Mouse (Mus musculus) G1E (cell line): Measurements from ENCODE around the gene Gabpb2. TPM values are rescaled to one million over a fixed set of nuclear protein-coding genes. Genes with fewer than 3 reads are reported as not detected.

Experiments used
- ATAC-seq: 2 replicates; pipeline ENCODE4 v1.8.0; 2016; ENCODE audit warnings: mild to moderate bottlenecking; ENCODE audit not compliant: insufficient number of reproducible peaks, poor library complexity, low FRiP score, severe bottlenecking; ENCODE audit errors: extremely low read depth
- DNase-seq: peaks from one replicate; pipeline ENCODE4 v3.0.0; 2012; ENCODE audit warnings: low spot score
- H3K27me3 ChIP-seq: 2 replicates; pipeline ENCODE4 v1.6.1; 2012; ENCODE audit warnings: mild to moderate bottlenecking, low read length, inconsistent platforms; ENCODE audit not compliant: insufficient read depth
- H3K36me3 ChIP-seq: replicated peaks from 2 replicates; pipeline ENCODE3; 2012; ENCODE audit warnings: mild to moderate bottlenecking, inconsistent platforms
- H3K4me1 ChIP-seq: 2 replicates; pipeline ENCODE4 v1.6.1; 2012; ENCODE audit warnings: low read depth, low read length, inconsistent platforms, mixed read lengths; ENCODE audit not compliant: insufficient read depth
- H3K4me3 ChIP-seq: 2 replicates; pipeline ENCODE4 v1.5.1; 2012; ENCODE audit warnings: low read depth, mild to moderate bottlenecking, inconsistent platforms, low read length, moderate library complexity, mixed read lengths
- H3K9me3 ChIP-seq: replicated peaks from 2 replicates; pipeline ENCODE4 v1.6.1; 2012; ENCODE audit warnings: inconsistent platforms
- CTCF ChIP-seq: IDR thresholded peaks from 2 replicates; pipeline ENCODE4 v1.5.1; 2012; ENCODE audit warnings: low read depth, low read length, inconsistent platforms, mixed read lengths
- GATA1 ChIP-seq: IDR thresholded peaks from 2 replicates; pipeline ENCODE4 v1.6.1; 2012; ENCODE audit warnings: borderline replicate concordance, low read length, inconsistent platforms, mixed read lengths
- GATA2 ChIP-seq: IDR thresholded peaks from 2 replicates; pipeline ENCODE4 v1.6.1; 2012; ENCODE audit warnings: low read depth, low read length, inconsistent platforms, borderline replicate concordance
- POLR2AphosphoS5 ChIP-seq: IDR thresholded peaks from 2 replicates; pipeline ENCODE4 v1.6.1; 2012; ENCODE audit warnings: low read depth, low read length, inconsistent platforms; ENCODE audit not compliant: insufficient replicate concordance
- TAL1 ChIP-seq: conservative IDR thresholded peaks from 2 replicates; pipeline ENCODE4 v1.6.1; 2012; ENCODE audit warnings: low read depth, low read length, inconsistent platforms, mixed read lengths
- polyA plus RNA-seq: library from polyadenylated mRNA; stranded (reverse); fragments of >175 nt; gene quantifications from 2 replicates; pipeline ENCODE4 v1.2.3, GENCODE M21; 2012
- total RNA-seq, 2 experiments: library from RNA; stranded (forward) in 1 of 2; stranded (reverse) in 1 of 2; fragments of 200-1000 nt in 1 of 2; fragments of >200 nt in 1 of 2; fragmentation: Nextera tagmentation in 1 of 2; gene quantifications; 2 replicates each; pipeline ENCODE4 v1.2.3; 2014 to 2017

Gene Gabpb2
- total and polyA plus RNA-seq, 3 experiments = 6.2 to 110 (median 62.8) TPM

DNA sequence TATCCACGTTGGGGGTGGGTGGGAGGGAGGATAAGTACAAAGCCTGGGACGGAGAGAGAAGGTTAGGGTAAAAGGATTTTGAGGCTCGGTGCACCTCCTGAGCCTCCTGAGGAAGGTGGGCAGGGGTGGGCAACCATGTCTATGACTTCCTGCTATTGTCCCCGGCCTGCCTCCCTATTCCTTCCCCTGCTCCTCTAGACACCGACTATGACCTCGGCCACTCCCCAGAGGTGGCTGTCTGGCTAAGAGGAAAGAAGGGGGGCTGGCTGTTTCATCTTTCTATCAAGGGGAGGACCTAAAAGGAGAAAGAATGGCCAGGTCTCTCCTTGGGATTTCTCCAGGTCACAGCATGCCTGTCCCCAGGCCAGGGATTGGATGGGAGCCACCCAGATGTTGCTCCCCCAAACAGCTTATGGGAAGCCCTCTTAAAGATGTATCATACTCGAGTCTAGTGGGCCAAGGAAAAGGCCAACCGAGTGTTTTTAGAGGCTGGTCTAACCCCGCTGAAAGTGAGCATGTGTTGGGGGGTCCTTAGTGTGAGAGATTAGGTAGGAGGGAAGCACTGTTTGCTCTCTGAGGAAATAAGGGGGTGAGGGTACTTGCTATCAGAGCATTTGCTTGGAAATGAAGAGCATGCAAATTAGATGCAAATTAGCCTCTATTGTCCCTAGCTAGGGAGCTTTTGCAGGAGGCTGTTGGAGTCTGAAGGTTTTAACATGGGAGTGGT, 55.9 kb downstream of the Gabpb2 start:
- ATAC-seq (no peak), DNase-seq (no peak)
- no peak for TF ChIP-seq GATA1
- TF ChIP-seq TAL1 = no peak
- TF ChIP-seq CTCF = no peak
- no peak for TF ChIP-seq GATA2
- TF ChIP-seq POLR2AphosphoS5 = no peak
- peaks cover 45% of the 10 kb centered on the region for H3K4me1 ChIP-seq
- H3K36me3 ChIP-seq = no peaks in the 10 kb centered on the region
- H3K27me3 ChIP-seq = peaks cover 56% of the 10 kb centered on the region
- no peaks in the 10 kb centered on the region for H3K9me3 ChIP-seq
- no peak overlapping the region; the same call in 1 of the 2 replicates for H3K4me3 ChIP-seq

DNA sequence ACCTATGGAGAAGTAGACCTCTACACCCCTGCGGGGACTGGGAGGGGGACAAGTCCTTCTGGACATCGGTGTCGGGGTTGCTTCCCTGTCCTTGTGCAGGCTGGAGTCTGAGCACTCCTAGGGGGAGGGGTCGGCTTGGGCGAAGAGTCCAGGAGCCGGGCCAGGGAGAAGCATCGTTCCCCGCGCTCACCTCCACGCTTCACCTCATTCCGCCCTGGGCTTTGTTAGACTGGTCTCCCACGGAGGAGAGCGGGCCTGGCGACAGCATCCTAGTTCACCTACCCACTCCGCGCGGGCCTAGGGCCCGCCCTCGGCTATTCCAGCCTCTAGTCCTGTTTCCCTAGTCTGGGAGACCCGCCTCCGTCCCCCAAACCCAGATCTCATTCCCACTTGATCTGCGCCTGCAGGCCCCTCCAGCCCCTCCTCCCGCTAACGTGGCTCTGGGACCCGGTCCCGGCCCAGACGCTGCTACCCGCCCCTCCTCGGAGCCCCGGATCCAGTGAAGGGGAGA, 56.6 kb downstream of the Gabpb2 start:
- no peak for DNase-seq
- no peaks in the 10 kb centered on the region for H3K36me3 ChIP-seq
- H3K9me3 ChIP-seq = no peaks in the 10 kb centered on the region
- TF ChIP-seq CTCF (no peak), TAL1 (no peak), GATA2 (no peak), POLR2AphosphoS5 (no peak), GATA1 (no peak)
- H3K4me3 ChIP-seq = peak overlapping the region; percentile 74; the same call in 1 of the 2 replicates
- peaks cover 55% of the 10 kb centered on the region for H3K27me3 ChIP-seq
- ATAC-seq = no peak
- peaks cover 45% of the 10 kb centered on the region for H3K4me1 ChIP-seq

DNA sequence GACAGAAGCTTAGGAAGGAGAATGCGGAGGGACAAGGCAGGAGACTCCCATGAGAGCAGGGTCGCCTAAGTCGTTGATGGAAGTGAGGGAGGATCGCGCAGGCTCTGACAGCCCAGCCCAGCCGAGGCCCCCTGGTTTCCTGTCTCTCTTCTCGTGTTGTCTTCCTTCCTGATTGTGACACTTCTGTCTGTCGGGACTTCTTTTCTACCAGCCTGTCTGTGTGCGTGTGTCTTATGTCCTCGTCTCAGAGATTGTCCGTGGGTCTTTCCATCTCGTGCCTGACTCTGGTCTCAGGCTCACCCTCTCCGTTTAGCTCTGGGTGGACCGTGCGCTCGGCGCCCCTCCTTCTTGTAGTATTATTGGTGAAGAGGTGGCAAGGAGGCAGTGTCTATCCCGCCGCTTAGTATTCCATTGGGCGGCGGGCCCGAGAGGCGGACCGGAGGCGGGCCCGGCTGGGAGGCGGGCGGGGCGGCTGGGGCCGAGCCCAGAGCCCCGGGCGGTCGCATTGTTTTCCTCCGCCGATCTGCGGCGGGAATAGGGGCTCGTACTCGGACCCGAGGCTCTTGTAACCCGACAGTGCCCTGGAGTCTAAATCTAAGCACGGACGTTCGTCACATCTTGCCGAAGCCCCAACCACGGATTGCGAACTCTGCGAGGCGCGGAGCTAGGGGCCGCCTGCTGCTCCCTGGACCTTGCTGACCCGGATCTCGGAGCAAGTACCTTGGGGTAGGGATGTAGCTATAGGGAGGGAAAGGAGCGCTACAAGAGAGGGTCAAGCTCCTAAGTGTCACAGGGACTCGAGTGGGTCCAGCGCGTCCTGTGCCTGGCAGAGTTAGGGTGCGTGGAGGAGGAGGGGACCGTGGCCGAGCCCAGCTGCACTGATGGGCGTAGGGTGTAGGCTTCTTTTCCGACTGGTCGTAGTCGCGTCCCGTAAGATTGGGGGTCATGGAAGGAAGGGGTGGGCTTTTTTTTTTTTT, 57.4 kb downstream of the Gabpb2 start, which contains the start of gene Sema6c:
Sema6c (plus strand) TSS at position 471 of the 977 bp plus-strand sequence.
- peak; percentile 100 for DNase-seq
- H3K4me3 ChIP-seq = peak within 1 kb of the TSS; percentile 74
- no peaks in the 10 kb centered on the region for H3K36me3 ChIP-seq
- TF ChIP-seq TAL1 (no peak), POLR2AphosphoS5 (no peak), CTCF (no peak), GATA1 (no peak), GATA2 (no peak)
- ATAC-seq = peak; percentile 99
- no peaks in the 10 kb centered on the region for H3K9me3 ChIP-seq
- peaks cover 45% of the 10 kb centered on the region for H3K4me1 ChIP-seq
- peaks cover 51% of the 10 kb centered on the region for H3K27me3 ChIP-seq

DNA sequence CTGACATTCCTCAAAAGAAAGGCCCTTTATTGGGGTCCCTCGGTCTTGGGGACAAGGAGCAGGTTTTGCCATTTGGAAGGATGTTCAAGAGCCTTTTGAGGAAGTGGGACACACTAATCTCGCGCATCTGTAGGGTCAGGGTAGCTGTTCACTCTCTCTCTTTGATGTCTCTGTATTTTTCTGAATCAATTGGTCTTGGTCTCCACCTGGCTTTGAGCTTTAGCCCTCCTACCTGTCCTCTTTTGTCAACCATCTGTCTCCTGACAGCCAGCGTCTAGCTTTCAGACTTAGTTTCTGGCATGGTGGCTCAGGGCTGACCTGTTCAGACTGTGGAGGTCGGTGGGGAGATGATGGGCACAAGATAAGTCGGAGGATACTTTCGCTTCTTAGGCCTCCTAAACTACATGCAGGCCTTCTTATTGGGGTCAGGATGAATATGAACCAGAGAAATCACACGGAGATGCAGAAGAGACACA, 58.2 kb downstream of the Gabpb2 start:
- TF ChIP-seq TAL1 = no peak
- TF ChIP-seq GATA2 = no peak
- TF ChIP-seq CTCF = no peak
- TF ChIP-seq GATA1 = no peak
- Histone ChIP-seq H3K9me3 (no peaks in the 10 kb centered on the region), H3K27me3 (peaks cover 54% of the 10 kb centered on the region), H3K36me3 (no peaks in the 10 kb centered on the region), H3K4me3 (peak overlapping the region; percentile 74), H3K4me1 (peaks cover 38% of the 10 kb centered on the region)
- no peak for DNase-seq
- ATAC-seq = no peak

DNA sequence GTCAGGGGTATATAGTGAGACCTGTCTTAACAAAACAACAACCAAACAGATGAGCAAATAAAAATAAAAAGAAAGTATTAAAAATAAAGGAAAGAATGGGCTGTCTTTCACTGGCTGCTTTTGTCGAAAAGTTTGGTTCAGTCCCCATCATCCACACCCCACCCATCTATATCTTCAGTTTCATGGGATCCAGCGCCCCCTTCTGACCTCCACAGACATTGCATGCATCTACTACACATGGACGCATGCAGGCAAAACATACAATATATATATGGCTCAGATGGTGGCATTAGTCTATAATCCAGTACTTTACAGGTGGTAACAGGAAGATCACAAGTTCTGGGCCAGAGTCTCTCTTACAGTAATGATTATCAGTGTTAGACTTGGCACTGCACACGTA, 63.8 kb downstream of the Gabpb2 start:
- no peaks in the 10 kb centered on the region for H3K36me3 ChIP-seq
- peaks cover 33% of the 10 kb centered on the region for H3K27me3 ChIP-seq
- H3K4me3 ChIP-seq = no peak overlapping the region
- H3K4me1 ChIP-seq = peaks cover 9% of the 10 kb centered on the region; the same call in 1 of the 2 replicates
- no peaks in the 10 kb centered on the region for H3K9me3 ChIP-seq
- DNase-seq = no peak
- TF ChIP-seq GATA1 (no peak), CTCF (peak; percentile 87)
- no peak for ATAC-seq

DNA sequence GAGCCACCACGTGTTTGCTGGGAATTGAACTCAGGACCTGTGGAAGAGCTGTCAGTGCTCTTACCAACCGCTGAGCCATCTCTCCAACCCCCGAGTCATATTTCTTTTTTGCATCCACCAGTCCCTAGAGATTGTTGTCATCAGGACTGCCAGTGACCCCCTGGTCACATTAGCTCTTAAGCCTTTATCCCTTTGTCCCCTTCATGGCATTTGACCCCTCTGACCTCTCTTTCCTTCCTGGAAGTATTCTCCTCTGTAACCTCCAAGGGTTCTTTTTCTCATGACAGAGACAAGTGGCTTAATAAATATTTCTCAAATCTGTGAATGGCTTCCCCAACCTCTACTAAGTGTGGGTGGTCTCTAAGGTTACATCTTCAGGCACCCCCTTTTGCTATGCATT, 69.8 kb downstream of the Gabpb2 start:
- DNase-seq (no peak), ATAC-seq (no peak)
- Histone ChIP-seq H3K4me1 (peaks cover 9% of the 10 kb centered on the region; the same call in 1 of the 2 replicates), H3K36me3 (no peaks in the 10 kb centered on the region), H3K27me3 (peaks cover 33% of the 10 kb centered on the region), H3K9me3 (no peaks in the 10 kb centered on the region), H3K4me3 (no peak overlapping the region)
- TF ChIP-seq POLR2AphosphoS5 (no peak), TAL1 (no peak), GATA1 (no peak), CTCF (no peak), GATA2 (no peak)
